Mouse (Mus musculus) liver, embryonic 12.5 days (tissue): ENCODE measurements around the gene Lin54. TPM values are rescaled to one million over a fixed set of nuclear protein-coding genes. Genes with fewer than 3 reads are reported as not detected.
A peak's percentile ranks its signal among the peaks of the same experiment; 100 is the strongest.

Source experiments
- ATAC-seq: fragments of 200-750 bp; cut with Nextera tagmentation; 2 replicates; pipeline ENCODE4 v1.8.0; 2017; ENCODE audit warnings: moderate number of reproducible peaks, mild to moderate bottlenecking, moderate library complexity
- H3K27ac ChIP-seq: fragments of 300-500 bp; sonication (generic); 2 replicates; pipeline ENCODE4 v1.5.1; 2016; ENCODE audit warnings: mild to moderate bottlenecking
- H3K27me3 ChIP-seq: fragments of 300-500 bp; sonication (generic); replicated peaks from 2 replicates; pipeline ENCODE4 v1.6.1; 2016; ENCODE audit warnings: mild to moderate bottlenecking, moderate library complexity
- H3K36me3 ChIP-seq: fragments of 300-500 bp; sonication (generic); 2 replicates; pipeline ENCODE4 v1.6.1; 2016; ENCODE audit warnings: mild to moderate bottlenecking, moderate library complexity
- H3K4me1 ChIP-seq: fragments of 300-500 bp; sonication (generic); 2 replicates; pipeline ENCODE4 v1.6.1; 2016
- H3K4me2 ChIP-seq: fragments of 300-500 bp; sonication (generic); 2 replicates; pipeline ENCODE4 v1.6.1; 2016; ENCODE audit warnings: mild to moderate bottlenecking, moderate library complexity
- H3K4me3 ChIP-seq: fragments of 300-500 bp; sonication (generic); 2 replicates; pipeline ENCODE4 v1.5.1; 2016; ENCODE audit warnings: mild to moderate bottlenecking, moderate library complexity
- H3K9ac ChIP-seq: fragments of 300-500 bp; sonication (generic); 2 replicates; pipeline ENCODE4 v1.6.1; 2016; ENCODE audit warnings: mild to moderate bottlenecking, moderate library complexity
- H3K9me3 ChIP-seq: fragments of 300-500 bp; sonication (generic); replicated peaks from 2 replicates; pipeline ENCODE4 v1.6.1; 2016; ENCODE audit warnings: mild to moderate bottlenecking, moderate library complexity
- WGBS: fragments of 180-500 bp; shearing (Covaris S2); methylation state at CpG from one replicate; pipeline ENCODE4 v1.1.7; 2016; ENCODE audit not compliant: insufficient replicate concordance; 5-methylcytosine and 5-hydroxymethylcytosine counted together
- polyA plus RNA-seq: library from polyadenylated mRNA; unstranded; fragments of >200 nt; fragmentation: Nextera tagmentation; extraction: Ambion mirVana; gene quantifications from 2 replicates; pipeline ENCODE4 v1.2.1, GENCODE M21; 2016

Lin54 gene
- 15.0 and 16.5 TPM in 2 replicates for polyA plus RNA-seq

DNA sequence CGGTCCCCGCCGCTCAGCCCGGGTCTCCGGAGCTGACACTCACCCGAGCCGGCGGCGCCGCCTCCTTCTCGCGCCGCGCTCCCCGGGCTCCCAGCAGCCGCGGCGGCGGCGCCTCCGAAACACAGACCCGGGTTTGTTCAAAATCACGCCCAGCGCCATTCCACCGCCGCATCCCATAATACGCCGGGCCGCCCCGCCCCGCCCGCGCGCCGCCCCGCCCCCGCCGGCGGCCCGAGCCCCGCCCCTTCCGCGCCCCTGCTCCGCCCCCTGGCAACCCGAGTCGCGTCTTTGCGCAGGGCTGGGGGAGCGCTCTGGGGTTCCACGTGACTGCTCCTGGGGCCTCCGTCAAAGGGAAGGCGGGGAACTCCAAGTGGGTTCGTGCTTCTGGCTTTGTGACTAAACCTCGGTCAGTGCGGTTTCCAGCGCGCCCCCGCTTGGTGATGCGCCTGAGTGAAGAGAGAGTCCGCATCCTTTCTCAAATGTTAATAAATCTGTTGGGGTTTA, at the start of gene Lin54:
TSS of gene Lin54 (minus strand) at position 182 of the 504 bp plus-strand sequence.
- under 1% methylated on average over 54 of the region's 60 CpGs for WGBS
- Histone ChIP-seq H3K36me3 (no peaks in the 10 kb centered on the region), H3K9ac (peak within 1 kb of the TSS; percentile 92), H3K4me1 (peaks cover 45% of the 10 kb centered on the region), H3K9me3 (no peaks in the 10 kb centered on the region), H3K4me2 (peak within 1 kb of the TSS; percentile 86), H3K4me3 (peak within 1 kb of the TSS; percentile 86), H3K27me3 (no peaks in the 10 kb centered on the region), H3K27ac (peak within 1 kb of the TSS; percentile 98)
- ATAC-seq, result peak; percentile 82

DNA sequence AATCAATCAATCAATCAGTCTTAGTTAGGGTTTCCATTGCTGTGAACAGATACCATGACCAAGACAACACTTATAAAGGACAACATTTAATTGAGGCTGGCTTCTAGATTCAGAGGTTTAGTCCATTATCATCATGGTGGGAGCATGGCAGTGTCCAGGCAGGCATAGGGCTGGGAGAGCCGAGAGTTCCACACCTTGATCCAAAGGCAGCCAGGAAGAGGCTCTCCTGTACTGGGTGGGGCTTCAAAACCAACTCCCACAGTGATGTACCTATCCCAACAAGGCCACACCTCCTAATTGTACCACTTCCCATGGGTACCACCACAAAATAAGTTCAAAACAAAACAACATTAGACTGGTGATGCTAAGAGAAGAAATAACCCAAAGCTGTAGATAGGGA, 49.7 kb upstream of the Lin54 start:
- H3K27me3 ChIP-seq, result no peaks in the 10 kb centered on the region
- H3K4me2 ChIP-seq, result no peak overlapping the region
- H3K9me3 ChIP-seq, result no peaks in the 10 kb centered on the region
- peaks cover 44% of the 10 kb centered on the region for H3K36me3 ChIP-seq
- no peak overlapping the region for H3K27ac ChIP-seq
- peaks cover 7% of the 10 kb centered on the region for H3K4me1 ChIP-seq
- H3K9ac ChIP-seq, result no peak overlapping the region
- no peak for ATAC-seq
- no peak overlapping the region for H3K4me3 ChIP-seq
- 75% methylated on average over 1 of the region's 1 CpGs for WGBS

DNA sequence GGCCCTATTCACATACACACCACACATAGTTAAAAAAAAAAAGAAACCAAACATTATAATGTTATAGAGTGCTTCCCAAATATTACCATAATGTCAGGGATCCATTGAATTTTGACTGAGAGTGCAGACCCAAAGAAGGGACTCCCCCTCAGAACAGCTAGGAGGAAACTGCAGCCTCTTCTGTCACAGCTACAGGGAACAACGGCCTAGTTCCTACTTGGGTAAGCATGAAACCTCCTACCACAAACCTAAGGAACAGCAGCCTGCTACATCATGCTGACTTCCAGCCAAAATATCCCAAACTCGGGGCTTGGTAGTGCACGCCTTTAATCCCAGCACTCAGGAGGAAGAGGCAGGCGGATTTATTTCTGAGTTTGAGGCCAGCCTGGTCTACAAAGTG, 48.9 kb upstream of the Lin54 start:
- 84% methylated on average over 4 of the region's 4 CpGs for WGBS
- Histone ChIP-seq H3K36me3 (peaks cover 52% of the 10 kb centered on the region), H3K9ac (no peak overlapping the region), H3K27me3 (no peaks in the 10 kb centered on the region), H3K27ac (no peak overlapping the region), H3K4me2 (no peak overlapping the region), H3K4me3 (no peak overlapping the region), H3K4me1 (peaks cover 7% of the 10 kb centered on the region), H3K9me3 (no peaks in the 10 kb centered on the region)
- no peak for ATAC-seq

DNA sequence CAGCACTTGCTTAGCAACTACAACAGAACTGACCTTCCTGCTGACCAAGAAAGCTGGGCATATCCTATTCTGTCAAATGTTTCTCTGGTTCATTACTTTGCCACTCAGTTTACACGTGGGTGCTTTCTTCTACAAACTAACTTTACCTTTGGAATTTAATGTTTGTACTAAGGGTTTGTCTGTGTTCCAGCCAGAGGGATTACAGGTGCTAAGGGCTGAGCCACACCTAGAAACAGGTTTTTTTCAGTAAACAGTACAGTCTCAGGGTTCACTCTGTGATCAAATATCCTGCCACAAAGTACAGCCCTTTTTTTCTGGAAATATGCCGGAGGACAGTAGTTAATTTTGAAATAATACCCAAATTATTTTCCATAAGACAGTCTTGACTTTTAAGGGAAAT, 47.8 kb upstream of the Lin54 start:
- Histone ChIP-seq H3K27ac (no peak overlapping the region), H3K4me2 (no peak overlapping the region), H3K4me3 (no peak overlapping the region), H3K27me3 (no peaks in the 10 kb centered on the region), H3K9ac (no peak overlapping the region), H3K4me1 (peaks cover 7% of the 10 kb centered on the region), H3K9me3 (no peaks in the 10 kb centered on the region), H3K36me3 (peaks cover 62% of the 10 kb centered on the region)
- ATAC-seq, result no peak
- WGBS, result 73% methylated on average over 2 of the region's 2 CpGs

DNA sequence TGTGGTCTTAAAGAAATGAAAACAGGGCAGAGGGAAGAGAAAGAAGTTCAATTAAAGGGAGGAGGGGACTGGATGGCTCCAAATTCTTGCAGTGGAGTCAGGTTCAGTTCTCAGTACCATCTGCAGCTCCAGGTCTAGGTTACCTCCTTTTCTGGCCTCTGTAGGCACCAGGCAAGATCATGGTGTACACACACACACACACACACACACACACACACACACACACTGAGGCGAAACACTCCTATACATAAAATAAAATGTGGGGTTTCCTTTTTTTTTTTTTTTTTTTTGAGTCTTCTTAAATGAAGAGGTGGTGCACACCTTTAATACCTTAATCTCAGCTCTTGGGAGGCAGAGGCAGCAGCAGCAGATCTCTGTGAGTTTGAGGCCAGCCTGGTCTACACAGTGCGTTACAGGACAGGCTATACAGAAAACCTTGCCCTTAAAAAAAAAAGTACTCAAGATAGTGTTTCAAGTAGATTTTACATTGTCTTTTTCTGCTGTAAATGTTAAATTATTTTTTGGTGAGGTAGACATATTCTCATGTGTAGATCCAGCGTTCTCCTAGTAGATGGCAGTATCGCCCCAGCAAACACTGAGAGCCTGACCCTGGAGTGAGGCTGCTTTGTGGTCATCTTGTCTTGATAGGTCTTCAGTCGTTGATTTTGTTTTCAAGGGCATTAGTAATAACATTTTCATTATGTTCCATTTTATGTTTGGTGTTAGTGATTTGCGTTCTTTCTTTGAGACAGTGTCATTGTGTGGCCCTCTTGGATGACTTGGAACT, 46.0 kb upstream of the Lin54 start:
- H3K27me3 ChIP-seq, result no peaks in the 10 kb centered on the region
- H3K4me1 ChIP-seq, result no peaks in the 10 kb centered on the region
- no peak for ATAC-seq
- H3K9me3 ChIP-seq, result no peaks in the 10 kb centered on the region
- peaks cover 80% of the 10 kb centered on the region for H3K36me3 ChIP-seq
- no peak overlapping the region for H3K9ac ChIP-seq
- 83% methylated on average over 6 of the region's 6 CpGs for WGBS
- H3K4me2 ChIP-seq, result no peak overlapping the region
- H3K4me3 ChIP-seq, result no peak overlapping the region
- H3K27ac ChIP-seq, result no peak overlapping the region

DNA sequence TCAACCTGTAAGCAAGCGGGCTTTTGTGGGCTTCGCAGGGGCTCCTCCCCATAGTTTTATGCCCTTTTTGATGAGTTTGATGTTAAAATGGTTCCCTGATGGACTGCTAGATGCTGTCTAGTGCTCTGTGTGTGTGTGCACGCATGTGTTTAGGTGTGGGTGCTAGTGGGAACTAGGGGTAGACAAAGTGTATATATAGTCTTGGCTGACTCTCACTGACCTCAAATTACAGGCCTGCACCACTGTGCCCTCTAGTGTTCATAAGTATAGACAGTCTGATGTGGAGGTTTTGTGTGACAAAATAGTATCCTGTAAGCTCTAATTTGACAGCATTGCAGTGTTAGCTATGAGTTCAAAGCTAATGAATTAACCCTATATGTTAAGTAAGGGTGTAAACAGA, 36.2 kb upstream of the Lin54 start:
- ATAC-seq, result no peak
- H3K27me3 ChIP-seq, result no peaks in the 10 kb centered on the region
- 76% methylated on average over 3 of the region's 3 CpGs for WGBS

DNA sequence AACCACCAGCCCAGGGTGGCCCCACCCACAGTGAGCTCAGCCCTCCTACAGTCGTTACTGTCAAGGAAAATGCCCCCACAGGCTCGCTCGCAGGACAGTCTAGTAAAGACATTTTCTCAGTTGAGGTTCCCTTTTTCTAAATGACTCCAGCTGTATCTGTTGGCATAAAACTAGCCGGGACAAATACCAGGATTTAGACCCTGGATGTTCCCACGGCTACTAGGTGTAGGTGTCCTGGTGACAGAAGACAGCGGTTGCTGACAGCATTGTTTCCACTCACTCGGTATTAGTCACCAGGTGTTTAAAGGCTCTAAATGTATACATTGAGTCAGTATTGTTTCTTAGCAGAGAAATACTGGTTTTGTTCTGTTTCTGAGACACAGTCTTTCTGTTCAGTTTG, 35.4 kb upstream of the Lin54 start:
- Histone ChIP-seq H3K4me3 (no peak overlapping the region), H3K9me3 (no peaks in the 10 kb centered on the region), H3K27ac (no peak overlapping the region), H3K36me3 (peaks cover 84% of the 10 kb centered on the region), H3K4me1 (no peaks in the 10 kb centered on the region), H3K4me2 (no peak overlapping the region), H3K9ac (no peak overlapping the region), H3K27me3 (no peaks in the 10 kb centered on the region)
- WGBS, result 78% methylated on average over 7 of the region's 7 CpGs
- ATAC-seq, result no peak

More for the DNA sequence above, 36.2 kb upstream of the Lin54 start:
- Histone ChIP-seq H3K4me3 (no peak overlapping the region), H3K36me3 (peaks cover 82% of the 10 kb centered on the region), H3K9me3 (no peaks in the 10 kb centered on the region), H3K4me1 (no peaks in the 10 kb centered on the region), H3K9ac (no peak overlapping the region), H3K27ac (no peak overlapping the region), H3K4me2 (no peak overlapping the region)

DNA sequence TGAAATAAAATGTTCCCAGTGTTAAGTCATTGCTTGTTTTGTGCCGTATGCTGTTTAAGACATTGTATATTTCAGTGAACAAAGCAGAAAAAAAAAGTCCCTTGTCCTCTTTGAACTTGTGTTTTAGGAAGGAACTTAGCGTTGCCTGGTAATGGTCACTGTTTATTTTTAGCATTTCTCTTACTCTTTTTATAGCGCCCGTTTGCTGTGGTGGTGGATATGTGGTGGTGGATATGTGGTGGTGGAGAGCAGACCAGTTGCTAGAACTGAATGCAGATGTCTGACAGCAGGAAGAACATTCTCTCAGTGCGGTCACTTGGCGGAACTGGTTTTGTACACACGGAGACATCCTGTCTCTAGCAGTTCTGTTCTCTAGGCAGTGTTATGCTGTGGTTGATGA, 25.7 kb upstream of the Lin54 start:
- Histone ChIP-seq H3K36me3 (peaks cover 67% of the 10 kb centered on the region), H3K4me3 (no peak overlapping the region), H3K9me3 (no peaks in the 10 kb centered on the region), H3K4me1 (peaks cover 14% of the 10 kb centered on the region), H3K4me2 (no peak overlapping the region), H3K9ac (no peak overlapping the region), H3K27me3 (no peaks in the 10 kb centered on the region), H3K27ac (no peak overlapping the region)
- WGBS, result 30% methylated on average over 7 of the region's 7 CpGs
- 0 out of 2 replicates have a peak, but pooled peaks have one; percentile 27 for ATAC-seq

DNA sequence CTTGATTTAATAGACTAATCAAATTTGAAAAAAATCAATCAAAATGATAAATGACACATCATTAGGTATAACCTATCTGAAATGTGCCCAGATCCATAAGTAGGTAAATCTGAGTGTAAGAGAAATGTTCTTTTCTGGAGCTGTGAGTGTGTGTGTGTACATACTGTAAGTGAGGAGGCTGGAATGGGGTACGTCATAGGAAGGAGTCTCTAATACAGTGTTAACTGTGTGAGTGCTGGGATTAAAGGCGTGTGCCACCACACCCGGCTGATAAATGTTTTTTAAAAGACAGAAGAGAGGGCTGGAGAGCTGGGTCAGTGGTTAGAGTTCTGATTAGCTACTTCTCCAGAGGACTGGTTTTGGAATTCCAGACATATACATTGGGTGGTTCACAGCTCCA, 25.2 kb upstream of the Lin54 start:
- ATAC-seq, result no peak
- H3K9ac ChIP-seq, result no peak overlapping the region
- no peak overlapping the region for H3K4me3 ChIP-seq
- peaks cover 14% of the 10 kb centered on the region for H3K4me1 ChIP-seq
- peaks cover 61% of the 10 kb centered on the region for H3K36me3 ChIP-seq
- H3K27me3 ChIP-seq, result no peaks in the 10 kb centered on the region
- WGBS, result 41% methylated on average over 3 of the region's 3 CpGs
- H3K27ac ChIP-seq, result no peak overlapping the region
- H3K4me2 ChIP-seq, result no peak overlapping the region
- H3K9me3 ChIP-seq, result no peaks in the 10 kb centered on the region

DNA sequence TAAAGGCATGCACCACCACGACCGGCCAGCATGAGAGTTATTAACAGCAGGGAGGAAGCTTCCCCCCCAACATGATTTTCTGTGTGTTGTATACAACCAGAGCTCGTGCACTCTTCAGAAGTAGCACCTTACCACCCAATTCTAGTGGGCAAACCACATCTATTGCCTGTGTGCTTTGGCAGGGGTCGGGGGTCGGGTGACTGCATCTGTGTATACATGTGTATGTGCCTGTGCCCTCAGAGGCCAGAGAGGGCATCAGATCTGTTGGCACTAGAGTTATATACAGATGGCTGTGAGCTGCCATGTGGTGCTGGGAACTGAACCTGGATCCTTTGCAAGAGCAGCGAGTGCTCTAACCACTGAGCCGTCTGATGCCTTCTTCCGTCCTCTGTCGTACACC, 24.5 kb upstream of the Lin54 start:
- peaks cover 54% of the 10 kb centered on the region for H3K36me3 ChIP-seq
- 85% methylated on average over 9 of the region's 9 CpGs for WGBS
- no peak overlapping the region for H3K4me2 ChIP-seq
- no peak overlapping the region for H3K27ac ChIP-seq
- H3K9ac ChIP-seq, result no peak overlapping the region
- ATAC-seq, result no peak
- no peaks in the 10 kb centered on the region for H3K9me3 ChIP-seq
- H3K4me1 ChIP-seq, result peaks cover 21% of the 10 kb centered on the region
- no peaks in the 10 kb centered on the region for H3K27me3 ChIP-seq
- H3K4me3 ChIP-seq, result no peak overlapping the region

DNA sequence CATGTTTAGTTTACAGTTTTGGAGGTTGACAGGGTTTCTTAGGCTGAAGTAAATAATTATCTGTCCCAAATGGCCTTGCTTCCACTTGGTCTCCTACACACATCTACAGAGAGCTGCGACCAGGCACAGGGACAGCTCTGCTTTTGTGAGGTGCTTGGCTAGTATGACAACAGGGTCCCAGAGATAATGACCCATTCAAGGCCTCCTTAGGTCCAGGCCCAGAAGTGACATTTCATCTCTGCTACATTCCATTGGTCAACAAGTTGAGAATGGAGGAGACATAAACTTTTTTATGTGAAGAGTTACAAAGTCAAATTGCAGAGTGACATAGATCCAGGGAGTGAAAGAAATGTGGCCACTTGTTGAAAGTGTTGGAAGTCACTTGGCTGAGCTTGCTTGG, 22.9 kb upstream of the Lin54 start:
- Histone ChIP-seq H3K27ac (no peak overlapping the region), H3K4me3 (no peak overlapping the region), H3K9ac (no peak overlapping the region), H3K27me3 (no peaks in the 10 kb centered on the region), H3K9me3 (no peaks in the 10 kb centered on the region), H3K36me3 (peaks cover 38% of the 10 kb centered on the region), H3K4me2 (no peak overlapping the region), H3K4me1 (peaks cover 31% of the 10 kb centered on the region)
- 71% methylated on average over 1 of the region's 1 CpGs for WGBS
- ATAC-seq, result no peak

DNA sequence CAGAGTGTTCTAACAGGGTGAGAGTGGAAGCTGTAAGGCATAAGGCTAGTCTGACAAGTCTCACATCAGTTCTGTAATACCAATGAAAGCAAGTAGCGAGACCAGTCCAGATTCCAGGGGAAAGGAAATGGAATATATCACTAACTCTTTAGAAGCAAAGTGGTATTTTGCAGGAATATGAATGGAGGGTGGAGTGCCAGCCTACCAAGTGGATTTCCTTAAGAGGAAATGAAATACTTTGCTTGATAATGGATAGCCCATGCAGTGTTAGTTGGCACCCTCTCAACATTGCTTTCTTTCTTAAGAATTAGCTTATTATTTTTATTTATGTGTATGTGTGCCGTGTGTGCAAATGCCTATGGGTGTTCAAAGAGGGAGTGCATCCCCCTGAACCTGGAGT, 19.8 kb upstream of the Lin54 start:
- peaks cover 11% of the 10 kb centered on the region for H3K27me3 ChIP-seq
- 82% methylated on average over 2 of the region's 2 CpGs for WGBS
- H3K27ac ChIP-seq, result no peak overlapping the region
- H3K9me3 ChIP-seq, result no peaks in the 10 kb centered on the region
- no peak for ATAC-seq
- H3K4me2 ChIP-seq, result peak overlapping the region; percentile 90
- peaks cover 30% of the 10 kb centered on the region for H3K4me1 ChIP-seq
- H3K36me3 ChIP-seq, result peaks cover 24% of the 10 kb centered on the region
- no peak overlapping the region for H3K9ac ChIP-seq
- H3K4me3 ChIP-seq, result 0 out of 2 replicates have a peak overlapping the region, but pooled peaks have one; percentile 8
